Mouse (Mus musculus) heart, adult 2 months (tissue): ENCODE results near the gene Casq1. TPM values are rescaled to one million over a fixed set of nuclear protein-coding genes. Genes with fewer than 3 reads are reported as not detected.
A peak's percentile ranks its signal among the peaks of the same experiment; 100 is the strongest.

ENCODE experiments used
- DNase-seq, 2 experiments: peaks; one replicate each; pipeline ENCODE4 v3.0.0; 2021
- H3K27ac ChIP-seq: fragments of 200-600 bp; 2 replicates; pipeline ENCODE4 v1.8.1; 2022
- H3K27me3 ChIP-seq: fragments of 200-500 bp; 2 replicates; pipeline ENCODE4 v1.6.1; 2012; ENCODE audit warnings: mild to moderate bottlenecking, low read length, inconsistent platforms, mixed read lengths; ENCODE audit not compliant: control insufficient read depth, insufficient read depth
- H3K36me3 ChIP-seq: fragments of 200-500 bp; 2 replicates; pipeline ENCODE4 v1.6.1; 2012; ENCODE audit warnings: low read length, inconsistent platforms; ENCODE audit not compliant: control insufficient read depth, insufficient read depth
- H3K4me1 ChIP-seq: fragments of 200-500 bp; 2 replicates; pipeline ENCODE4 v1.6.1; 2011; ENCODE audit warnings: low read length; ENCODE audit not compliant: control insufficient read depth, insufficient read depth
- H3K4me3 ChIP-seq: fragments of 200-600 bp; 2 replicates; pipeline ENCODE4 v1.8.1; 2022
- H3K79me2 ChIP-seq: fragments of 200-500 bp; replicated peaks from 2 replicates; pipeline ENCODE4 v1.6.1; 2012; ENCODE audit warnings: mild to moderate bottlenecking, inconsistent platforms, low read length, moderate library complexity, mixed read lengths; ENCODE audit not compliant: control insufficient read depth, insufficient read depth
- H3K9ac ChIP-seq: fragments of 200-500 bp; 2 replicates; pipeline ENCODE4 v1.6.1; 2012; ENCODE audit warnings: low read depth, mild to moderate bottlenecking, control low read depth, inconsistent platforms, low read length, mixed read lengths
- CTCF ChIP-seq: fragments of 200-600 bp; IDR thresholded peaks from 2 replicates; pipeline ENCODE4 v1.8.1; 2022; ENCODE audit warnings: antibody characterized with exemption, mild to moderate bottlenecking, moderate library complexity
- EP300 ChIP-seq: fragments of 200-500 bp; IDR thresholded peaks from 2 replicates; pipeline ENCODE4 v1.6.1; 2011; ENCODE audit warnings: low read depth, low read length, control low read depth; ENCODE audit not compliant: insufficient read depth
- POLR2A ChIP-seq: fragments of 200-500 bp; IDR thresholded peaks from 2 replicates; pipeline ENCODE4 v1.6.1; 2011; ENCODE audit warnings: mild to moderate bottlenecking, low read depth, low read length, control low read depth; ENCODE audit not compliant: insufficient read depth
- WGBS: fragments of 180-500 bp; shearing (Covaris S2); methylation state at CpG from one replicate; pipeline ENCODE4 v1.1.7; 2018; 5-methylcytosine and 5-hydroxymethylcytosine counted together
- intact Hi-C: fragments of 180-260 bp; cut with DNase I; formaldehyde crosslinking; loops from one replicate; pipeline ENCODE4 v1.15.1; 2025
- polyA plus RNA-seq: library from polyadenylated mRNA; depleted of rRNA; stranded (reverse); fragments of >200 nt; gene quantifications from 2 replicates; pipeline ENCODE4 v1.2.3, GENCODE M21; 2012
- total RNA-seq, 2 experiments: library from RNA; stranded (reverse); gene quantifications; 2 replicates each; pipeline ENCODE4 v1.2.3; 2021

The Casq1 gene
- total and polyA plus RNA-seq, 3 experiments, result 3.3 to 53.8 (median 5.6) TPM

- no peak overlapping the region for H3K4me3 ChIP-seq
- peaks cover 3% of the 10 kb centered on the region; the same call in 1 of the 2 replicates for H3K36me3 ChIP-seq
- no peak overlapping the region for H3K9ac ChIP-seq
- no peaks in the 10 kb centered on the region for H3K27me3 ChIP-seq
- intact Hi-C loops, result no loop called here
- TF ChIP-seq POLR2A, result no peak
- no peak for TF ChIP-seq CTCF
- TF ChIP-seq EP300, result no peak
- WGBS, result 60% methylated on average over 4 of the region's 4 CpGs
- no peak for DNase-seq
- H3K4me1 ChIP-seq, result peaks cover 15% of the 10 kb centered on the region
- no peak overlapping the region for H3K27ac ChIP-seq
- no peaks in the 10 kb centered on the region for H3K79me2 ChIP-seq
Observed at GRCm38 (mm10) chr1:172213771-172214170, 5.9 kb downstream of the Casq1 start.

GRCm38 (mm10) chr1:172212776-172213175, 6.9 kb downstream of the Casq1 start:
- Histone ChIP-seq H3K36me3 (peaks cover 3% of the 10 kb centered on the region; the same call in 1 of the 2 replicates), H3K4me1 (peaks cover 9% of the 10 kb centered on the region), H3K27me3 (no peaks in the 10 kb centered on the region), H3K27ac (no peak overlapping the region), H3K9ac (no peak overlapping the region), H3K4me3 (no peak overlapping the region), H3K79me2 (no peaks in the 10 kb centered on the region)
- 46% methylated on average over 5 of the region's 5 CpGs for WGBS
- no peak for DNase-seq
- TF ChIP-seq EP300 (no peak), CTCF (no peak), POLR2A (no peak)
- intact Hi-C loops, result no loop called here

DNA sequence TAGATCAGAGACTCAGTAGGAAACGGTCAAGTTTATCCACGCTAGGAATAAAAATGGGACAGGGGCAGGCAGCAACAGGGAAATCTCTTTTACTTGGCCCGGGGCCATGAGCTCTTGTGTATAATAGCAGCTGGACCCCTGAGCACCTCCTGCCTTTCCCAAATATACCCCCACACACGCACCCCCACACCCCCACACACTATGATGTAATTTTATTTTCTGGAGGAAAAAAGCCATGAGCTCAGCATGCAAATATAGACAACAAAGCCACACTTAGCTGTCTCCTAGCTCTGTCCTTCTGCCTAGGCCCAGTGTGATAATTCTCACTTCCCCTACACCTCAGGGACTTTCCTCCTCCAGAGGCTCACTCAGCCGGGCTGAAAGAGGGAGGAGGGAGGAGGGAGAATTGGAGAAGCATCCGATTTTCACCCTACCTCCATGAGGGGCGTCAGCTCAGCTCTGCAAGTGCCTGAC, 12.5 kb downstream of the Casq1 start:
- intact Hi-C loops, result no loop called here
- Histone ChIP-seq H3K27me3 (no peaks in the 10 kb centered on the region; the same call in 1 of the 2 replicates), H3K36me3 (peaks cover 4% of the 10 kb centered on the region; the same call in 1 of the 2 replicates), H3K4me1 (peaks cover 26% of the 10 kb centered on the region), H3K79me2 (peaks cover 2% of the 10 kb centered on the region), H3K4me3 (peak overlapping the region; percentile 95), H3K9ac (peak overlapping the region; percentile 10; the same call in 1 of the 2 replicates), H3K27ac (peak overlapping the region; percentile 97)
- TF ChIP-seq POLR2A (no peak), CTCF (no peak), EP300 (no peak)
- WGBS, result 20% methylated on average over 7 of the region's 7 CpGs
- peak in 1 of 2 experiments; percentile 27 for DNase-seq

GRCm38 (mm10) chr1:172206141-172206917, 13.3 kb downstream of the Casq1 start, which contains the start of gene Pea15a:
Pea15a (minus strand) TSS chr1:172206804.
- TF ChIP-seq POLR2A (peak; percentile 70), CTCF (no peak), EP300 (0 out of 2 replicates have a peak, but pooled peaks have one; percentile 9)
- WGBS, result under 1% methylated on average over 40 of the region's 40 CpGs
- Histone ChIP-seq H3K27me3 (no peaks in the 10 kb centered on the region; the same call in 1 of the 2 replicates), H3K36me3 (peaks cover 8% of the 10 kb centered on the region; the same call in 1 of the 2 replicates), H3K4me1 (peaks cover 30% of the 10 kb centered on the region), H3K27ac (peak within 1 kb of the TSS; percentile 97), H3K4me3 (peak within 1 kb of the TSS; percentile 95), H3K9ac (peak within 1 kb of the TSS; percentile 97), H3K79me2 (peaks cover 2% of the 10 kb centered on the region)
- DNase-seq, result peak; percentile 92
- intact Hi-C loops, result no loop called here

DNA sequence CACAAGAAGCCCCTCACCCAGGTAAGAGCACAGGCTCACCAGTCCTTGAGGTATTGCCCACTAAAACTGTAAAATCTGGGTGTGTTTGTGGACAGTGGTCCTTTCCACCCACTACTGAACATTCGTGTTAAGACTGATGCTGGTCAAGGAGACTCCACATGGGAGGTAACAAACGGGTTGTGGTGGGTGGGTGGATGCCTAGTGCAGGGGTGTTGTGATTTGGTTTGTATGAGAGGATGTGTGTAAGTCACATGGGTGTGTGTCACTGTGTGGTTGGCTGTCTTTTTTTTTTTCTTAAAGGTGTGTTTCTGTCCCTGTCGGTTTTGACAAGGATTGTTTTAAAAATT, 14.0 kb downstream of the Casq1 start:
- H3K36me3 ChIP-seq, result peaks cover 8% of the 10 kb centered on the region; the same call in 1 of the 2 replicates
- TF ChIP-seq CTCF (no peak), POLR2A (no peak), EP300 (no peak)
- no peaks in the 10 kb centered on the region; the same call in 1 of the 2 replicates for H3K27me3 ChIP-seq
- H3K4me1 ChIP-seq, result peaks cover 34% of the 10 kb centered on the region
- intact Hi-C loops, result no loop called here
- peak overlapping the region; percentile 97 for H3K27ac ChIP-seq
- peak overlapping the region; percentile 97 for H3K9ac ChIP-seq
- peaks cover 2% of the 10 kb centered on the region for H3K79me2 ChIP-seq
- 9% methylated on average over 3 of the region's 3 CpGs for WGBS
- DNase-seq, result no peak
- H3K4me3 ChIP-seq, result peak overlapping the region; percentile 95
